Mouse (Mus musculus): ENCODE results near the gene Stat6. TPM values are rescaled to one million over a fixed set of nuclear protein-coding genes. Genes with fewer than 3 reads are reported as not detected.
A peak's percentile ranks its signal among the peaks of the same experiment; 100 is the strongest.

Gene Stat6
- polyA plus RNA-seq, 1 experiment from 2014 or later: 5.0 TPM

GRCm38 (mm10) chr10:127604465-127605250 is 38.1 kb upstream of the Stat6 start:
- no peak overlapping the region for H3K4me3 ChIP-seq (replicated peaks)
- no peak overlapping the region for H3K27ac ChIP-seq (replicated peaks)
- no peak; the same call in 1 of the 2 replicates for ATAC-seq (ENCODE audit: low FRiP score)
- H3K36me3 ChIP-seq: peaks cover 91% of the 10 kb centered on the region
- H3K27me3 ChIP-seq (replicated peaks): no peaks in the 10 kb centered on the region
- 0 out of 2 replicates have a peak, but pooled peaks cover 17% of the 10 kb centered on the region for H3K4me1 ChIP-seq
- WGBS: 66% methylated on average over 15 of the region's 15 CpGs
- no peak overlapping the region for H3K4me2 ChIP-seq
- H3K9ac ChIP-seq (replicated peaks): no peak overlapping the region
- H3K9me3 ChIP-seq (replicated peaks): no peaks in the 10 kb centered on the region

GRCm38 (mm10) chr10:127605251-127605547 is 37.6 kb upstream of the Stat6 start:
- no peak for ATAC-seq (ENCODE audit: low FRiP score)
- no peak overlapping the region for H3K9ac ChIP-seq (replicated peaks)
- no peak overlapping the region for H3K4me3 ChIP-seq (replicated peaks)
- H3K4me2 ChIP-seq: no peak overlapping the region
- no peaks in the 10 kb centered on the region for H3K27me3 ChIP-seq (replicated peaks)
- H3K9me3 ChIP-seq (replicated peaks): no peaks in the 10 kb centered on the region
- 82% methylated on average over 8 of the region's 8 CpGs for WGBS
- no peak overlapping the region for H3K27ac ChIP-seq (replicated peaks)
- H3K36me3 ChIP-seq: peaks cover 92% of the 10 kb centered on the region
- 0 out of 2 replicates have a peak, but pooled peaks cover 12% of the 10 kb centered on the region for H3K4me1 ChIP-seq

- Histone ChIP-seq H3K4me2 (no peak overlapping the region), H3K4me1 (0 out of 2 replicates have a peak, but pooled peaks cover 7% of the 10 kb centered on the region), H3K4me3 (replicated peaks) (no peak overlapping the region), H3K9ac (replicated peaks) (no peak overlapping the region), H3K36me3 (peaks cover 92% of the 10 kb centered on the region), H3K27ac (replicated peaks) (no peak overlapping the region), H3K9me3 (replicated peaks) (no peaks in the 10 kb centered on the region), H3K27me3 (replicated peaks) (no peaks in the 10 kb centered on the region)
- WGBS: 95% methylated on average over 9 of the region's 9 CpGs
- no peak for ATAC-seq (ENCODE audit: low FRiP score)
These were observed 37.0 kb upstream of the Stat6 start for GRCm38 (mm10) chr10:127605756-127606155.

GRCm38 (mm10) chr10:127607059-127607458 is 35.7 kb upstream of the Stat6 start:
- no peak overlapping the region for H3K9ac ChIP-seq (replicated peaks)
- no peaks in the 10 kb centered on the region for H3K27me3 ChIP-seq (replicated peaks)
- 0 out of 2 replicates have a peak, but pooled peaks cover 4% of the 10 kb centered on the region for H3K4me1 ChIP-seq
- no peak overlapping the region for H3K27ac ChIP-seq (replicated peaks)
- no peak overlapping the region for H3K4me3 ChIP-seq (replicated peaks)
- WGBS: 90% methylated on average over 7 of the region's 7 CpGs
- ATAC-seq (ENCODE audit: low FRiP score): no peak
- no peaks in the 10 kb centered on the region for H3K9me3 ChIP-seq (replicated peaks)
- H3K4me2 ChIP-seq: no peak overlapping the region
- peaks cover 89% of the 10 kb centered on the region for H3K36me3 ChIP-seq

GRCm38 (mm10) chr10:127609415-127610065 is 33.2 kb upstream of the Stat6 start:
- no peak overlapping the region for H3K4me2 ChIP-seq
- peaks cover 14% of the 10 kb centered on the region for H3K4me1 ChIP-seq
- WGBS: 89% methylated on average over 9 of the region's 9 CpGs
- no peak for ATAC-seq (ENCODE audit: low FRiP score)
- H3K4me3 ChIP-seq (replicated peaks): no peak overlapping the region
- H3K36me3 ChIP-seq: peaks cover 76% of the 10 kb centered on the region
- H3K27ac ChIP-seq (replicated peaks): no peak overlapping the region
- no peaks in the 10 kb centered on the region for H3K27me3 ChIP-seq (replicated peaks)
- no peaks in the 10 kb centered on the region for H3K9me3 ChIP-seq (replicated peaks)
- no peak overlapping the region for H3K9ac ChIP-seq (replicated peaks)

- Histone ChIP-seq H3K4me2 (no peak overlapping the region), H3K4me1 (peaks cover 18% of the 10 kb centered on the region), H3K27me3 (replicated peaks) (no peaks in the 10 kb centered on the region), H3K27ac (replicated peaks) (no peak overlapping the region), H3K9me3 (replicated peaks) (no peaks in the 10 kb centered on the region), H3K36me3 (peaks cover 71% of the 10 kb centered on the region), H3K4me3 (replicated peaks) (no peak overlapping the region), H3K9ac (replicated peaks) (no peak overlapping the region)
- ATAC-seq (ENCODE audit: low FRiP score): no peak
- 91% methylated on average over 9 of the region's 9 CpGs for WGBS
These were observed 32.7 kb upstream of the Stat6 start for GRCm38 (mm10) chr10:127610066-127610415.

- ATAC-seq (ENCODE audit: low FRiP score): no peak
- H3K9ac ChIP-seq (replicated peaks): no peak overlapping the region
- no peaks in the 10 kb centered on the region for H3K27me3 ChIP-seq (replicated peaks)
- H3K9me3 ChIP-seq (replicated peaks): no peaks in the 10 kb centered on the region
- peaks cover 40% of the 10 kb centered on the region for H3K4me1 ChIP-seq
- H3K4me2 ChIP-seq: no peak overlapping the region
- 90% methylated on average over 14 of the region's 14 CpGs for WGBS
- no peak overlapping the region for H3K4me3 ChIP-seq (replicated peaks)
- H3K27ac ChIP-seq (replicated peaks): no peak overlapping the region
- H3K36me3 ChIP-seq: peaks cover 52% of the 10 kb centered on the region
These were observed 30.6 kb upstream of the Stat6 start for GRCm38 (mm10) chr10:127612079-127612775.

- no peaks in the 10 kb centered on the region for H3K27me3 ChIP-seq (replicated peaks)
- H3K27ac ChIP-seq (replicated peaks): peak overlapping the region; percentile 65
- 18% methylated on average over 12 of the region's 12 CpGs for WGBS
- no peak overlapping the region for H3K9ac ChIP-seq (replicated peaks)
- no peaks in the 10 kb centered on the region for H3K9me3 ChIP-seq (replicated peaks)
- no peak overlapping the region for H3K4me3 ChIP-seq (replicated peaks)
- peak overlapping the region; percentile 7; the same call in 1 of the 2 replicates for H3K4me2 ChIP-seq
- peaks cover 34% of the 10 kb centered on the region for H3K36me3 ChIP-seq
- peaks cover 62% of the 10 kb centered on the region for H3K4me1 ChIP-seq
- ATAC-seq (ENCODE audit: low FRiP score): peak; percentile 61; the same call in 1 of the 2 replicates
These were observed 28.4 kb upstream of the Stat6 start for GRCm38 (mm10) chr10:127614236-127615033.

GRCm38 (mm10) chr10:127615034-127615374 is 27.8 kb upstream of the Stat6 start:
- H3K4me1 ChIP-seq: peaks cover 67% of the 10 kb centered on the region
- H3K4me3 ChIP-seq (replicated peaks): no peak overlapping the region
- no peaks in the 10 kb centered on the region for H3K9me3 ChIP-seq (replicated peaks)
- H3K9ac ChIP-seq (replicated peaks): no peak overlapping the region
- 0 out of 2 replicates have a peak overlapping the region, but pooled peaks have one; percentile 7 for H3K4me2 ChIP-seq
- peaks cover 29% of the 10 kb centered on the region for H3K36me3 ChIP-seq
- H3K27me3 ChIP-seq (replicated peaks): no peaks in the 10 kb centered on the region
- WGBS: 30% methylated on average over 2 of the region's 2 CpGs
- no peak for ATAC-seq (ENCODE audit: low FRiP score)
- H3K27ac ChIP-seq (replicated peaks): peak overlapping the region; percentile 65

- peaks cover 23% of the 10 kb centered on the region for H3K36me3 ChIP-seq
- H3K4me3 ChIP-seq (replicated peaks): no peak overlapping the region
- no peaks in the 10 kb centered on the region for H3K27me3 ChIP-seq (replicated peaks)
- peak overlapping the region; percentile 65 for H3K27ac ChIP-seq (replicated peaks)
- 69% methylated on average over 3 of the region's 3 CpGs for WGBS
- no peak for ATAC-seq (ENCODE audit: low FRiP score)
- peak overlapping the region; percentile 2; the same call in 1 of the 2 replicates for H3K4me2 ChIP-seq
- no peaks in the 10 kb centered on the region for H3K9me3 ChIP-seq (replicated peaks)
- no peak overlapping the region for H3K9ac ChIP-seq (replicated peaks)
- H3K4me1 ChIP-seq: peaks cover 67% of the 10 kb centered on the region
These were observed 27.2 kb upstream of the Stat6 start for GRCm38 (mm10) chr10:127615591-127615990.

GRCm38 (mm10) chr10:127616261-127616679 is 26.5 kb upstream of the Stat6 start:
- Histone ChIP-seq H3K9ac (replicated peaks) (no peak overlapping the region), H3K27me3 (replicated peaks) (no peaks in the 10 kb centered on the region), H3K27ac (replicated peaks) (peak overlapping the region; percentile 65), H3K4me1 (peaks cover 67% of the 10 kb centered on the region), H3K4me2 (peak overlapping the region; percentile 98; the same call in 1 of the 2 replicates), H3K4me3 (replicated peaks) (no peak overlapping the region), H3K36me3 (peaks cover 18% of the 10 kb centered on the region), H3K9me3 (replicated peaks) (no peaks in the 10 kb centered on the region)
- ATAC-seq (ENCODE audit: low FRiP score): no peak
- 55% methylated on average over 7 of the region's 7 CpGs for WGBS
